Mouse (Mus musculus) thymus, postnatal 4 days (tissue): ENCODE measurements around the gene Tmem158.

Source experiments
- DNase-seq: peaks from one replicate; pipeline ENCODE4 v3.0.0; 2021

Tmem158 gene

GRCm38 (mm10) chr9:123243988-123244387 lies 16.6 kb downstream of the Tmem158 start:
- no peak for DNase-seq

- no peak for DNase-seq
These were observed 19.4 kb downstream of the Tmem158 start for GRCm38 (mm10) chr9:123241191-123241590.

GRCm38 (mm10) chr9:123240751-123241150 lies 19.8 kb downstream of the Tmem158 start:
- no peak for DNase-seq

DNA sequence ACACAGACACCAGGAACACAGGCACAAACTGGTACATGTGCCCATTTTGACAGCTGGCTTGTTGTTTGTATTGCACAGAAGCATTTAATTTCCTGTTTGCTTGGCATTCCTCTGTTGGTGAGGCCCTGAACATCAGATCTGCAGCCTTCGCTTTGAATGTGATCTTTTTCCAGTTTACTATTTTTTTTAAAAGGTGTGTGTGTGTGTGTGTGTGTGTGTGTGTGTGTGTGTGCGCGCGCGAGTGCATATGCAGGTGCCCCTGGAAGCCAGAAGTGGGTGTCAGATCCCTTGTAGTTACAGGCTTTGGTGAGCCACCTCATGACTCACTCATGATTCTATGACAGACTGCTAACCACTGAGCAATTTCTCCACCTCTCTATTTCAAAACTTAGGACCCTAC lies 20.3 kb downstream of the Tmem158 start:
- no peak for DNase-seq

- DNase-seq = no peak
These were observed 20.9 kb downstream of the Tmem158 start for GRCm38 (mm10) chr9:123239651-123240050.

- no peak for DNase-seq
These were observed 22.1 kb downstream of the Tmem158 start for GRCm38 (mm10) chr9:123238256-123239045.

DNA sequence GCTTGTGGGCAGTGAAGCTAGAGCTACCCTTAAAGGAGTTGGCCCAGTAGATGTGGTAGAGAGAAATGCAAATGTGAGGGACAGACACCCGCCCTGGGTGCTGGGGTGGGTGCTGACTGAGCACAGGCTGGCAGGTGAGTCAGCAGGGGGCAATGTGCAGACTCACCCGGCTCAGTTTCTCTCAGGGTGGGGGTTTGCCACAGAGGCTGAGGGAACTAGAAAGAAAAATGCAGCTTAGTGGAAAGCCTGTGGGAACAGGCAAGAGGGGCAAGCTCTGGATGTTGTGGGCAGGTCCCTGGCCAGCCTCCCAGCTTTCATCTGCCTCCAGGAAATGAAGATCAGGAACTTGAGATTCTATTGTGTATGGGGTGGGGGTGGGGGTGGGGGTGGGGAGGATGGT lies 22.8 kb downstream of the Tmem158 start:
- peak; percentile 28 for DNase-seq

- DNase-seq = no peak
These were observed 24.9 kb downstream of the Tmem158 start for GRCm38 (mm10) chr9:123235621-123236020.

DNA sequence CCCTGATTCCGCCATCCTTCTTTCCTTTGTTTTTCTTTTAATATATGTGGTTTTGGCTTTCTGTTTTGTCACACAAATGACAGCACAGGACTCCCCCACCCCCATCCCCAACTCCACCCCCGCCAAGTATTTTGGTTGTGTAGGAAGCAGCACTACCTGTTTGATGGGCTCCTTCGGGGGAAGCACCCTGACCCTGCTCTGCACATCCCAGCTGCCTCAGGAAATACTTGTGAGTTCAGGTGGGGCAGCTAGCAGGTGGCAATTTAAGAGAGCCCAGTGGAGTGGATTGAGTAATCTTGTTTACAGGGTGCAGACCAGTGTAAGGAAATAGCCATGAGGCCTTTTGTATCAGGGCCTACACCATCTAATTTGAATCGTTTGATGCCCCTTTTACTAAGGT lies 30.7 kb downstream of the Tmem158 start:
- DNase-seq = no peak

- DNase-seq = no peak
These were observed 31.9 kb downstream of the Tmem158 start for GRCm38 (mm10) chr9:123228671-123229070.

GRCm38 (mm10) chr9:123227106-123227750 lies 33.3 kb downstream of the Tmem158 start:
- DNase-seq = no peak

GRCm38 (mm10) chr9:123224863-123225431 lies 35.6 kb downstream of the Tmem158 start:
- no peak for DNase-seq

GRCm38 (mm10) chr9:123219826-123220225 lies 40.7 kb downstream of the Tmem158 start:
- no peak for DNase-seq

- peak; percentile 33 for DNase-seq
These were observed 44.7 kb downstream of the Tmem158 start, which contains the start of gene Cdcp1 for GRCm38 (mm10) chr9:123215621-123216440. TSS of gene Cdcp1 (minus strand) at chr9:123216038.

DNA sequence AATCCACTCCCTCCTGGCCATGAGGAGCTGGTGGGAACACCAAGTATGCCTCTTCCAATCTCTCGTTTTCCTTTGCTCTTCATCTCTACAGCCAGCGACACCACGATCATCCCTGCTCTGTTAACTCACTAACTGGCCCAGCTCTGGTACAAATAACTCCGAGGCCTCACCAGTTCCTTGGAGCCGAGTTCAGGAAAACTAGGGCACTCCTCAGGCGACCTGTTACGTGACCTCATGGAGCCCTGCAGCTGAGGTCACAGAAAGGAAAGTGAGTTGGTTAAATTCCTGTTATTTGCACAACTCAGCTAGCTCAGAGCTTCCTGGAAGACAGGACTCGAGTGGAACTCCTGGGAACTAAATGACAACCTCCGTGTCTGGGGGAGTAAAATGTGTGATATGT lies 47.2 kb downstream of the Tmem158 start:
- no peak for DNase-seq
